In the genomic region with DNA sequence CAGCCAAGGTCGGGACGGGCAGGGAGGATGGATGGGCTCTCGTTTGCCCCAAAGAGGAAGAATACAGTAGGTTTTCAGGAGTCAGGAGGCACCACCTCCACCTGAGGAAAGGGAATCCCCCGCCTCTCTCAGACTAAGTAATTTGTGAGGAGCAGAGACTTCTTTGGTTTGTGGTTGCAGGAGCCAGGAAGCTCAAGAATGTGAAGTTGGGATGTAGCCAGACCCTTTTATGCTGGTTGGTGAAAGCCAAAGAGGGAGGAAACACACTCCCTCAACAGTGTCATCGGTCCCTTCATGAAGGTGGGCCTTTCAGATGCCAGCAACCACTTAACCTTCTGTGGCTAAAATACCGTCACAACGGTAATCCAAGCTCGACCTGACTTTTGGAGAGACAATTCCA, we compare ENCODE assay signal across 28 mouse cellular contexts.
"Had no signal": no experiment of that assay in that cellular context is flagged by ENCODE, and none has a peak within 500 bp of the region (broad histone marks: within the 10 kb centered on the region; RNA-seq: fewer than 3 reads in every experiment).

No protein-coding gene starts in this region.

- H3K27ac ChIP-seq: heart, adult 2 months; heart, embryonic 13.5 days; heart, embryonic 15.5 days; hindbrain, embryonic 10.5 days; hindbrain, embryonic 12.5 days; hindbrain, embryonic 14.5 days; intestine, embryonic 15.5 days; kidney, embryonic 15.5 days; kidney, postnatal 0 days; layer of hippocampus, adult 2 months; left cerebral cortex, adult 2 months; limb, embryonic 10.5 days; limb, embryonic 12.5 days; liver, embryonic 13.5 days had no signal

- H3K4me1 ChIP-seq: intestine, embryonic 15.5 days; liver, embryonic 13.5 days had no signal

- ATAC-seq: hindbrain, embryonic 16.5 days; inflammation-experienced regulatory T-cells, adult 6 months; intestine, embryonic 15.5 days; intestine, postnatal 0 days had no signal

- H3K9ac ChIP-seq: heart, embryonic 13.5 days; heart, embryonic 15.5 days; hindbrain, embryonic 12.5 days; hindbrain, embryonic 14.5 days; intestine, embryonic 15.5 days; kidney, embryonic 15.5 days; limb, embryonic 12.5 days; liver, embryonic 13.5 days had no signal

- H3K9me3 ChIP-seq: heart, embryonic 13.5 days; heart, embryonic 15.5 days; hindbrain, embryonic 10.5 days; hindbrain, embryonic 12.5 days; intestine, embryonic 15.5 days; kidney, embryonic 15.5 days; limb, embryonic 10.5 days; limb, embryonic 12.5 days; liver, embryonic 13.5 days had no signal

- H3K4me2 ChIP-seq: heart, embryonic 11.5 days; heart, embryonic 13.5 days; heart, embryonic 15.5 days; hindbrain, embryonic 12.5 days; hindbrain, embryonic 14.5 days; intestine, embryonic 15.5 days; kidney, embryonic 15.5 days; limb, embryonic 12.5 days; liver, embryonic 11.5 days; liver, embryonic 13.5 days had no signal

- H3K4me3 ChIP-seq: heart, adult 2 months; heart, embryonic 13.5 days; heart, embryonic 15.5 days; hindbrain, embryonic 10.5 days; hindbrain, embryonic 12.5 days; intestine, embryonic 15.5 days; kidney, embryonic 15.5 days; layer of hippocampus, adult 2 months; left cerebral cortex, adult 2 months; limb, embryonic 10.5 days; limb, embryonic 12.5 days; liver, embryonic 13.5 days had no signal

- H3K27me3 ChIP-seq: heart, embryonic 13.5 days; hindbrain, embryonic 12.5 days; intestine, embryonic 15.5 days; kidney, embryonic 15.5 days; limb, embryonic 12.5 days; liver, embryonic 13.5 days had no signal

- H3K36me3 ChIP-seq: heart, embryonic 13.5 days; heart, embryonic 15.5 days; hindbrain, embryonic 10.5 days; hindbrain, embryonic 12.5 days; intestine, embryonic 15.5 days; kidney, embryonic 15.5 days; limb, embryonic 10.5 days; limb, embryonic 12.5 days; liver, embryonic 13.5 days had no signal

- DNase-seq: gastrocnemius, postnatal 14 days; gastrocnemius, postnatal 36 days; heart, adult 11 months; heart, postnatal 14 days; heart, postnatal 36 days; kidney, adult 9 months; kidney, postnatal 25 days; kidney, postnatal 4 days; liver; liver, embryonic 13.5 days had no signal
